Mouse (Mus musculus): ENCODE data around the gene Syn3. TPM values are rescaled to one million over a fixed set of nuclear protein-coding genes. Genes with fewer than 3 reads are reported as not detected.

Syn3 gene
- total and polyA plus RNA-seq, 2 experiments from 2014 or later = 22.0 to 67.0 TPM

DNA sequence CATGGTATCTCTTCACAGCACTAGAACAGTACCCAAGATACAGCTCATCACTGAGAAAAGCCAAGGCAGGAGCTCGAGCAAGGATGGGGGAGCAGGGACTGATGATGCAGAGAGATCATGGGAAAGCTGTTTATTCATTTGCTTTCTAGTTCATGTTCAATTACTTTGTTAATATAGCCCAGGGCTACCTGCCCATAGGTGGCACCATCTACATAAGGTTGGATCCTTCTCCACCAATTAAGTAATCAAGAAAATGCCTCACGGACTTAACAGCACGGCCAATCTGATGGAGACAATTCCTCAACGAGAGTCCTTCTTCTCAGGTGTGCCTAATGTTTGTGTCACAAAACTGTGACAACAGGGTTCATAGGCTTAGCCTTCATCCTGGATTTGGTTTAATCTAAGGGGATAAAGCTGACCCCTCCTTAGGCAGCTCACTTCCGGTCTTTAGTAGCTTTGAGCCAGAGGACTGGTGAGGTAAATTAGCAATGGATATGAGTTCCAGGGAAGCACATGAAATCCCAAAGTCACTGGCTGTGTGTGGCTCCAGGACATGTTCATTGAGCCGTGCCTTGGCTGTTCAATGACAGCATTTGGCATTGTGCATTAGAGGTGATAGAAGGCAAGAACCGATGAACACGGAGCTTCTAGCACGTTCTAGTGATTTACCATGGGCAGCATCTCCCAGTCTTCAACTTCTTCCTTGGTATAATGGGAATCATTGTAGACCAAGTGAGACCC, 423.6 kb downstream of the Syn3 start:
- H3K9me3 ChIP-seq (ENCODE audit: low read length) = 0 out of 2 replicates have a peak, but pooled peaks cover 5% of the 10 kb centered on the region
- 83% methylated on average over 9 of the region's 9 CpGs for WGBS
- no peak overlapping the region for H3K27ac ChIP-seq (ENCODE audit: low read depth, low read length)
- DNase-seq (ENCODE audit: low spot score) (peak; percentile 44), ATAC-seq (ENCODE audit: low FRiP score) (no peak)
- TF ChIP-seq CTCF (IDR thresholded peaks at IDR 0.05) = peak; percentile 53
- no peaks in the 10 kb centered on the region for H3K4me1 ChIP-seq (ENCODE audit: insufficient read depth, low read length)
- no peak overlapping the region for H3K4me3 ChIP-seq (ENCODE audit: low read depth, low read length)
- peaks cover 10% of the 10 kb centered on the region; the same call in 1 of the 2 replicates for H3K36me3 ChIP-seq (ENCODE audit: insufficient read depth, low read length)
- H3K4me2 ChIP-seq (ENCODE audit: low read depth, low read length, poor library complexity, severe bottlenecking) = no peak overlapping the region
- H3K9ac ChIP-seq (replicated peaks; ENCODE audit: low read length, poor library complexity, severe bottlenecking) = no peak overlapping the region
- H3K27me3 ChIP-seq (ENCODE audit: insufficient read depth, low read length) = no peaks in the 10 kb centered on the region

DNA sequence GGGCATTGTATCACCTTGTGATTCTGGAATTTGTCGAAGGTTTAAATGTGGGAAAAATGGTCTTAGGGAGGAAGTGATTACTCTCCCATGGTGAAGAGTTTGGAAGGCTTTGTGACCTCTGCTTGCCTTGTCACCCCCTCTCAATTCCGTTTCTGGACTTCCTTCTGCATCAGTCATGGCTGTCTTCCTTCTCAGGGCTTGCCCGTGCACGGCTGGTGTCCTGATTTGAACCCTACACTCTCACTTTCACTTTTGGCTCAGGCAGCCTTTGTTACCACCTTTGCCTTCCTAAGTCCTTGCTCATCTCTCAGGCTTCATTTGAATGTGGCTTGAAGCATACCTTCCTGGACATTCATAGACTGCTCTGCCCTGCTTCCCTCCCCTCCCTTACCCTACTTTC, 424.6 kb downstream of the Syn3 start:
- no peak overlapping the region for H3K9ac ChIP-seq (replicated peaks; ENCODE audit: low read length, poor library complexity, severe bottlenecking)
- H3K36me3 ChIP-seq (ENCODE audit: insufficient read depth, low read length) = peaks cover 10% of the 10 kb centered on the region; the same call in 1 of the 2 replicates
- H3K4me1 ChIP-seq (ENCODE audit: insufficient read depth, low read length) = no peaks in the 10 kb centered on the region
- ATAC-seq (ENCODE audit: low FRiP score) (no peak), DNase-seq (ENCODE audit: low spot score) (no peak)
- TF ChIP-seq CTCF (IDR thresholded peaks at IDR 0.05) = no peak
- 0 out of 2 replicates have a peak, but pooled peaks cover 5% of the 10 kb centered on the region for H3K9me3 ChIP-seq (ENCODE audit: low read length)
- no peak overlapping the region for H3K4me2 ChIP-seq (ENCODE audit: low read depth, low read length, poor library complexity, severe bottlenecking)
- no peak overlapping the region for H3K27ac ChIP-seq (ENCODE audit: low read depth, low read length)
- WGBS = 84% methylated on average over 4 of the region's 4 CpGs
- H3K27me3 ChIP-seq (ENCODE audit: insufficient read depth, low read length) = no peaks in the 10 kb centered on the region
- no peak overlapping the region for H3K4me3 ChIP-seq (ENCODE audit: low read depth, low read length)

DNA sequence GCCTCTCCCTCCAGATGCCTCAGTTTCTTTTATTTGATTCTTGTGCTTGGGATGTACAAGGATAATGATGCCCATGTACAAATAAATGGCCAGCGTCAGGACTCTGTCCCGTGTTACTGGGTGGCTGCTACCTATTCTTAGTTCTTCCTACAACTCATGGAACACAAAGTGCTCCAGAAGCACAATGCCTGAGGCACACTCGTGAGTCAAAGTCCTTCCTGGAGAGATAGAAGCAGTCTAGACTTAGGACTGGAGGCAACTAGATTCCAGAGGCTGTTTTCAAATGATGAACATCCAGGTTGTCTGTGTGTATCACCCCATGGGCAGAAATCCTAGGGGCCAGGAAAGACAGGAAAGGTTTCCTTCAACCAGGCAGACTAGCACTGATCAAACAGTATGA, 427.9 kb downstream of the Syn3 start:
- WGBS = 88% methylated on average over 3 of the region's 3 CpGs
- H3K27me3 ChIP-seq (ENCODE audit: insufficient read depth, low read length) = no peaks in the 10 kb centered on the region
- no peak overlapping the region for H3K9ac ChIP-seq (replicated peaks; ENCODE audit: low read length, poor library complexity, severe bottlenecking)
- H3K4me1 ChIP-seq (ENCODE audit: insufficient read depth, low read length) = no peaks in the 10 kb centered on the region
- no peak for TF ChIP-seq CTCF (IDR thresholded peaks at IDR 0.05)
- peaks cover 13% of the 10 kb centered on the region; the same call in 1 of the 2 replicates for H3K36me3 ChIP-seq (ENCODE audit: insufficient read depth, low read length)
- no peak overlapping the region for H3K27ac ChIP-seq (ENCODE audit: low read depth, low read length)
- H3K9me3 ChIP-seq (ENCODE audit: low read length) = 0 out of 2 replicates have a peak, but pooled peaks cover 5% of the 10 kb centered on the region
- no peak overlapping the region for H3K4me2 ChIP-seq (ENCODE audit: low read depth, low read length, poor library complexity, severe bottlenecking)
- no peak for DNase-seq (ENCODE audit: low spot score)
- no peak overlapping the region for H3K4me3 ChIP-seq (ENCODE audit: low read depth, low read length)
- ATAC-seq (ENCODE audit: low FRiP score) = no peak

DNA sequence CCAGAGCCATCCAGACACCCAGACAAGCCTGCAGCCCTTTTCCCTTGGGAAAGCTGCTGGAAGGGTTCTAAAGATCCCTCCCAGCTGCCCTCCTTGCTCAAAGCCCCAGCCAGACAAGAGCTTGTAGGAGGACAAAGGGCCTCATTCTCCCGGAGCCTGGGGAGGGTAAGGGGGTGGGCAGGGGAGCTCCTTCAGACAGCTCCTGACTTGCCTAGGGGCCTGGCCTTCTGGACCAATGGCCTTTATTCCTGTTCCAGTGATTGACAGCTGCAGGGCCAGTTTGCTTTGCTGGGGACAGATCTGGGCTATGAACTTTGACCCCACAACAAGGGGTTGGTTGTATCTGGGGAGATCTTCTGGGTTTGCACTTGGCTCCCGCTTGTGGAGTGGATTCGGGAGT, 429.4 kb downstream of the Syn3 start:
- H3K4me1 ChIP-seq (ENCODE audit: insufficient read depth, low read length) = no peaks in the 10 kb centered on the region
- peak; percentile 68 for DNase-seq (ENCODE audit: low spot score)
- H3K27ac ChIP-seq (ENCODE audit: low read depth, low read length) = no peak overlapping the region
- no peak overlapping the region for H3K9ac ChIP-seq (replicated peaks; ENCODE audit: low read length, poor library complexity, severe bottlenecking)
- H3K9me3 ChIP-seq (ENCODE audit: low read length) = 0 out of 2 replicates have a peak, but pooled peaks cover 5% of the 10 kb centered on the region
- no peaks in the 10 kb centered on the region for H3K27me3 ChIP-seq (ENCODE audit: insufficient read depth, low read length)
- H3K4me2 ChIP-seq (ENCODE audit: low read depth, low read length, poor library complexity, severe bottlenecking) = no peak overlapping the region
- no peak for TF ChIP-seq CTCF (IDR thresholded peaks at IDR 0.05)
- 16% methylated on average over 3 of the region's 3 CpGs for WGBS
- H3K4me3 ChIP-seq (ENCODE audit: low read depth, low read length) = no peak overlapping the region
- ATAC-seq (ENCODE audit: low FRiP score) = peak; percentile 68; the same call in 1 of the 2 replicates
- H3K36me3 ChIP-seq (ENCODE audit: insufficient read depth, low read length) = peaks cover 13% of the 10 kb centered on the region; the same call in 1 of the 2 replicates

DNA sequence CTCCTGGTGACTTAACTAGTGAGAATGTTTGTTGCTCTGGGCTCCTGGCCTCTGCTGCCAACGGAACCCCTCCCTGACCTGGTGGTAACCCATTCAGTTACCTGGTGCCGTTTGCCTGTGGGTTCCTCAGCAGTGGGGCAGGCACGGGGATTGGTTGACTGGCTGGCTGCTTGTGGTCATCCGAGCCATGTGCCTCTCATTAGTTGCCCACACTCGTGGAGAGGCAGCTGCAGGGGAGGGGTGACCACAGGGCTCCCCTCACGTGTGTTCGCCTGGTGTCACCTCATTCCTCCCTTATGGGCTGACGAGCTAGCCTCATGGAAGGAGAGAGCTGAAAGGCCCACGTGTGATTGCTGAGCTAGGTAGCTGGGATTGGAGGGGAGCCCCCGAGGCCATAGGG, 430.8 kb downstream of the Syn3 start:
- Histone ChIP-seq H3K9me3 (ENCODE audit: low read length) (no peaks in the 10 kb centered on the region), H3K4me2 (ENCODE audit: low read depth, low read length, poor library complexity, severe bottlenecking) (no peak overlapping the region), H3K4me3 (ENCODE audit: low read depth, low read length) (no peak overlapping the region), H3K9ac (replicated peaks; ENCODE audit: low read length, poor library complexity, severe bottlenecking) (no peak overlapping the region), H3K4me1 (ENCODE audit: insufficient read depth, low read length) (no peaks in the 10 kb centered on the region), H3K27ac (ENCODE audit: low read depth, low read length) (no peak overlapping the region), H3K27me3 (ENCODE audit: insufficient read depth, low read length) (no peaks in the 10 kb centered on the region), H3K36me3 (ENCODE audit: insufficient read depth, low read length) (peaks cover 10% of the 10 kb centered on the region; the same call in 1 of the 2 replicates)
- ATAC-seq (ENCODE audit: low FRiP score) (no peak), DNase-seq (ENCODE audit: low spot score) (no peak)
- no peak for TF ChIP-seq CTCF (IDR thresholded peaks at IDR 0.05)
- 88% methylated on average over 10 of the region's 10 CpGs for WGBS

DNA sequence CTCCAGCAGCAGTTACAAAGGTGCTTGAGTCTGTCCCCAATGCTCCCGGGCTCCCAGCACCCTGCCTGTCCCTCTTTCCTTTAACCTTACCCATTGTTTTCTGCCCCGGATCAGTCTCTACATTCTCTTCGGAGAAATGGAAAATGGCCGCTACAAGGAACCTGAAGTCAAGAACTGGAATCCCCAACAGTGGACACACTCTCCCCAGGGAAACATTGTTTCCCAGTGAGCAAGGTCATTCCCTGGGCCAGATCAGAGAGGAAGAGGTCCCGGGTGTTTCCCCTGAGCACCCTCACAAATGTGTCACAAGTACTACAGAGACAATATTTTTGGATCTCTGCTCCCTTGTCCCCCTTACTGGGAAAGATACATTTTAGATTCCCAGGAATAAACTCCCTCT, 432.0 kb downstream of the Syn3 start:
- WGBS = 74% methylated on average over 5 of the region's 5 CpGs
- Histone ChIP-seq H3K4me2 (ENCODE audit: low read depth, low read length, poor library complexity, severe bottlenecking) (no peak overlapping the region), H3K4me3 (ENCODE audit: low read depth, low read length) (no peak overlapping the region), H3K36me3 (ENCODE audit: insufficient read depth, low read length) (0 out of 2 replicates have a peak, but pooled peaks cover 19% of the 10 kb centered on the region), H3K9ac (replicated peaks; ENCODE audit: low read length, poor library complexity, severe bottlenecking) (no peak overlapping the region), H3K27ac (ENCODE audit: low read depth, low read length) (no peak overlapping the region), H3K4me1 (ENCODE audit: insufficient read depth, low read length) (no peaks in the 10 kb centered on the region), H3K27me3 (ENCODE audit: insufficient read depth, low read length) (no peaks in the 10 kb centered on the region), H3K9me3 (ENCODE audit: low read length) (no peaks in the 10 kb centered on the region)
- TF ChIP-seq CTCF (IDR thresholded peaks at IDR 0.05) = no peak
- ATAC-seq (ENCODE audit: low FRiP score) = no peak
- DNase-seq (ENCODE audit: low spot score) = no peak
